Mouse (Mus musculus): ENCODE measurements around the gene Tnfrsf13b. TPM values are rescaled to one million over a fixed set of nuclear protein-coding genes. Genes with fewer than 3 reads are reported as not detected.

Gene Tnfrsf13b
- total and polyA plus RNA-seq, 2 experiments from 2014 or later, result 0.08 to 1.5 TPM

DNA sequence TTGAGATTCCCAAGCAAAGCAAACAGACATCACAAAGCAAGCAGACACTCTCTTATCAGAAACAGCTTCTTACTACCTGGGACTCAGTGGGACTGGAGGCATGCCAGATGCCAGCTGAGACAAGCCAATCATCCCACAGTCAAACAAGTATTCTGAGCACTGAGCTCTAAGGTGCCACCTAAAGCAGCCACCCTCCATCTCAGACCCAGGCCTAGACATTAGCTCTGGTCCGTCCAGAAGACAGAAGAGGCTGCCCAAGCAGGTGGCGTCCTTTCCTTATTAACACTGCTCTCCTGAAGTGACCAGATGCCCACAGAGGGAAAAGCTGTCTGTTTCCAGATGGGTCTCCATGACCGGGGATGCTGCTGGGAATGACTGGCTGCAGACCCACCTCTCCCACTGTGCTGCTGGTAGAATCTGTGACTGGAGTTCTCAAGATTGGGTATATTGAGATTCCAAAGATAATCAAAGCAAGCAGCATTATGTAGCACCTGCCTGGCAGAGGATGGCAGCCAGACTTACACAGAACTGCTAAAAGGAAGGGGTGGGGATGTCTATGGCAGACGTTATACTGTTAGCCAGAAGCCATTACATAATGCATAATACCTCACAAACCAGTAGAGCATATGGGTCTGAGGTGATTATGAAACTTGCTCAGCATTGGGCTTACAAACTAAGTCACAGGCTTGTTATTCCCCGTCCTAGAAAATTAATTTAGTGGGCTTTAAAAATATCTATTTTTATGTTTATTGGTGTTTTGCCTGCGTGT lies 23.9 kb downstream of the Tnfrsf13b start:
- DNase-seq (ENCODE audit: low spot score) (no peak), ATAC-seq (ENCODE audit: insufficient read depth, low read depth) (no peak)
- peaks cover 36% of the 10 kb centered on the region for H3K36me3 ChIP-seq (replicated peaks; ENCODE audit: control insufficient read depth, insufficient read depth, low read length)
- no peak overlapping the region for H3K4me3 ChIP-seq (ENCODE audit: low read depth, low read length)
- 68% methylated on average over 6 of the region's 6 CpGs for WGBS
- TF ChIP-seq EP300 (IDR thresholded peaks at IDR 0.05; ENCODE audit: low read depth), result no peak
- no peak for TF ChIP-seq CTCF (IDR thresholded peaks at IDR 0.05; ENCODE audit: low read depth)
- no peak overlapping the region for H3K9ac ChIP-seq (replicated peaks; ENCODE audit: low read depth, low read length)
- 0 out of 2 replicates have a peak, but pooled peaks cover 12% of the 10 kb centered on the region for H3K27me3 ChIP-seq (ENCODE audit: control insufficient read depth, insufficient read depth, low read length)
- H3K27ac ChIP-seq (ENCODE audit: low read depth), result no peak overlapping the region
- H3K4me1 ChIP-seq (ENCODE audit: control insufficient read depth, insufficient read depth), result no peaks in the 10 kb centered on the region
- no peak overlapping the region for H3K4me2 ChIP-seq (ENCODE audit: low read depth, low read length)
- H3K9me3 ChIP-seq (replicated peaks; ENCODE audit: control insufficient read depth, low read length), result no peaks in the 10 kb centered on the region

DNA sequence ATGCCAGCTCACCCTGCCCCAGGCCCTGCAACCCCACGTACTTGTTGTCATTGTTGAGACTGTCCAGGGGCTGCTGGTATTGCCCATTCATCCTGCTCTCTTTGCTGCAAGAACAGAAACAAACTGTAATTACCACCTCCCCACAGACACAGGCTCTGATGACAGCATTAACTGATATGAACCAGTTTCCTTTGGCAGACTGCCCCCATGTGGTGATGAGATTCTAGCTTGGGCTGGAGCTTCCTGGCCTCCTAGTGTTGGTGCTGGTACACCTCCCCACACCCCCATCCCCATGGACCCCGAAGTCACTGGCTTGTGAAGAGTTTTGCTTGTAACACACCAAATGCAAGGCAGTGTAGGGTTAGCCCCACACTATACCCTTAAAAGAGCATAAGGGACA lies 29.2 kb downstream of the Tnfrsf13b start:
- 45% methylated on average over 2 of the region's 2 CpGs for WGBS
- H3K9ac ChIP-seq (replicated peaks; ENCODE audit: low read depth, low read length), result no peak overlapping the region
- H3K9me3 ChIP-seq (replicated peaks; ENCODE audit: control insufficient read depth, low read length), result no peaks in the 10 kb centered on the region
- H3K4me3 ChIP-seq (ENCODE audit: low read depth, low read length), result no peak overlapping the region
- TF ChIP-seq EP300 (IDR thresholded peaks at IDR 0.05; ENCODE audit: low read depth) (no peak), CTCF (IDR thresholded peaks at IDR 0.05; ENCODE audit: low read depth) (peak; percentile 56)
- peak; percentile 49 for DNase-seq (ENCODE audit: low spot score)
- no peak overlapping the region for H3K27ac ChIP-seq (ENCODE audit: low read depth)
- H3K36me3 ChIP-seq (replicated peaks; ENCODE audit: control insufficient read depth, insufficient read depth, low read length), result peaks cover 89% of the 10 kb centered on the region
- H3K4me1 ChIP-seq (ENCODE audit: control insufficient read depth, insufficient read depth), result no peaks in the 10 kb centered on the region; the same call in 1 of the 2 replicates
- ATAC-seq (ENCODE audit: insufficient read depth, low read depth), result peak; percentile 47; the same call in 1 of the 2 replicates
- H3K4me2 ChIP-seq (ENCODE audit: low read depth, low read length), result no peak overlapping the region
- no peaks in the 10 kb centered on the region for H3K27me3 ChIP-seq (ENCODE audit: control insufficient read depth, insufficient read depth, low read length)

DNA sequence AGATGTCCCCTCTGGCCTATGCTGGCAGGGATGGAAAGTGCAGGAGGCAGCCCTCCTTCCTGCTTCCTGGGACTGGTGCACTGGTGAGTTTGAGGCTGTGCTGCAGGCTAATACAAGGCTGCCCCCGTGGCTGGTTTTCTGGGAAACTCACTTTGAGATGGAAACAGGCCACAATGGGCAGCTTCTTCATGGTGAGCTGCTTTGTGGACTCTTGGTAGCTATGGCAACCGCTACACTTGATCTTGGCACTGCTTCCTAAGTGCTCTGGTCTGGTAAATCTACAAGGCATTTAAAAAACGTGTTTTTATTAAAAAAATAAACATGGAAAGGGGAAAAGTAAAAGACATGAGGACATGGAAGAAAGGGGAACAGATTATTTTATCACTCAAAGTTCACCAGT lies 31.6 kb downstream of the Tnfrsf13b start:
- WGBS, result 73% methylated on average over 3 of the region's 3 CpGs

DNA sequence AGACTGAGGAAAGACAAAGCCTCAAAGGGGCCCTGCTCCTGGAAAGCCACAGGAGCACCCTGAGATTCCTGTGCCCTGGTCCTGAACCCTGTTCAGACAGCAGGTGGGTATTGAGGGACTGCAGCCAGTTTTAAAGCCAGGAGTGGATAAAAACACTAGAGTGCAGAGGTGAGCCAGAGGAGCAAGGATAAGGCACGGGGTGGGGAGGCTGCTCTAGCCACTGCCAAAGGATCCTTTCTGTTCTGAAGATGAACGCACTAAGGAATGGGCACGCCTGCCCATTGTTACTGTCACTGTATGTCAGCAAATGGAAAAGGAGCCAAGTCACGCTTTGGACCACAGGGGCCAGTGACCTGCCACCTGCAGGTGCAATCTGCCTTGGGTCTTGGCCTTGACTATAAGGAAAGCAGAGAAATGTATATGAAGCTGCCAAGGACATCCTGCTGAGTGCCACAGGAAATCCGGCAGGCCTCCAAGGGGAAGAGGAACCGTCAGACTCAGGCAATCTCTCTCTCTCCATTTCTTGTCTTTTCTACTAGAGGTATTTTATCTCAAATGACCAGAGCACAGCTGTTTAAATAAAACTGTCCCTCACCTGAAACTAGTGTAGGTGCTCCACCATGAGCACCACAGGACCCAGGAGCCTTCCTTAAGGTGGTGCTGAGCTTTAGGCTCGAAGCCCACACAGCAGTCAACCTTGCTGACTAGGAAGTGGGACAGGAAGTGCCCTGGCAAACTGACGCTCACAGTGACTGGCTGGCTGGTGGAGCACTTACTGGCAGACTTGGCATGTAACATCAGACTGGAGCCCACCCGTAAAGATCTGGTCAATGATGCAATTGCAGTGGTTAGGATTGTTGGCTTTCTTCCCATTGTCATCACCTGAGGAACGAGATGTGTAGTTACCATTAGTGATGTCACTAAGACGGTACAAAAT lies 33.5 kb downstream of the Tnfrsf13b start:
- TF ChIP-seq CTCF (IDR thresholded peaks at IDR 0.05; ENCODE audit: low read depth), result no peak
- no peak for TF ChIP-seq EP300 (IDR thresholded peaks at IDR 0.05; ENCODE audit: low read depth)
- H3K27me3 ChIP-seq (ENCODE audit: control insufficient read depth, insufficient read depth, low read length), result no peaks in the 10 kb centered on the region
- no peak overlapping the region for H3K27ac ChIP-seq (ENCODE audit: low read depth)
- H3K4me2 ChIP-seq (ENCODE audit: low read depth, low read length), result no peak overlapping the region
- H3K4me1 ChIP-seq (ENCODE audit: control insufficient read depth, insufficient read depth), result no peaks in the 10 kb centered on the region; the same call in 1 of the 2 replicates
- 66% methylated on average over 11 of the region's 11 CpGs for WGBS
- H3K9me3 ChIP-seq (replicated peaks; ENCODE audit: control insufficient read depth, low read length), result no peaks in the 10 kb centered on the region
- H3K36me3 ChIP-seq (replicated peaks; ENCODE audit: control insufficient read depth, insufficient read depth, low read length), result peaks cover 100% of the 10 kb centered on the region
- no peak overlapping the region for H3K9ac ChIP-seq (replicated peaks; ENCODE audit: low read depth, low read length)
- H3K4me3 ChIP-seq (ENCODE audit: low read depth, low read length), result no peak overlapping the region
- DNase-seq (ENCODE audit: low spot score) (no peak), ATAC-seq (ENCODE audit: insufficient read depth, low read depth) (no peak)

More for the DNA sequence above, 31.6 kb downstream of the Tnfrsf13b start:
- ATAC-seq (ENCODE audit: insufficient read depth, low read depth), result no peak
- H3K27me3 ChIP-seq (ENCODE audit: control insufficient read depth, insufficient read depth, low read length), result no peaks in the 10 kb centered on the region
- no peak for TF ChIP-seq EP300 (IDR thresholded peaks at IDR 0.05; ENCODE audit: low read depth)
- no peak for TF ChIP-seq CTCF (IDR thresholded peaks at IDR 0.05; ENCODE audit: low read depth)
- no peak overlapping the region for H3K4me2 ChIP-seq (ENCODE audit: low read depth, low read length)
- no peak overlapping the region for H3K4me3 ChIP-seq (ENCODE audit: low read depth, low read length)
- H3K4me1 ChIP-seq (ENCODE audit: control insufficient read depth, insufficient read depth), result no peaks in the 10 kb centered on the region; the same call in 1 of the 2 replicates
- H3K9me3 ChIP-seq (replicated peaks; ENCODE audit: control insufficient read depth, low read length), result no peaks in the 10 kb centered on the region
- H3K27ac ChIP-seq (ENCODE audit: low read depth), result no peak overlapping the region
- no peak for DNase-seq (ENCODE audit: low spot score)
- no peak overlapping the region for H3K9ac ChIP-seq (replicated peaks; ENCODE audit: low read depth, low read length)
- peaks cover 100% of the 10 kb centered on the region for H3K36me3 ChIP-seq (replicated peaks; ENCODE audit: control insufficient read depth, insufficient read depth, low read length)

DNA sequence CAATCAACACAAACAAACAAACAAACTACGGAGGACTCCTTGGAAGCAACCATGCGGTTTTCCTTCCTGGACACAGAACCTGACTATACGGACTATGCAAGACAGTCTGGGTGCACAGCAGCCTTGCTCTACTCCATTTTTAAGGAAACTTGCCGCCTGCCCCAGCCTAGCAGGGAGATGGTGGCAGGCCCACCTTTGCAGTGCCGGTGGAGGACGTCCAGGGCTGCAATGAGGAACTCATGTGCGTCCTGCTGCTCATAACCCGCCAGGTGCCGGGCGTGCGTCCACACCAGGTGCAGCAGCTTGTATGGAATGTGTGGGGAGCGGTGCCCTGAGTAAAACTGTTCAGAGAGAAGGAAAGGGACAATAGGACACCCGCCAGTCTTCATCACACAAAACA lies 34.6 kb downstream of the Tnfrsf13b start:
- TF ChIP-seq CTCF (IDR thresholded peaks at IDR 0.05; ENCODE audit: low read depth), result no peak
- no peak for TF ChIP-seq EP300 (IDR thresholded peaks at IDR 0.05; ENCODE audit: low read depth)
- H3K27me3 ChIP-seq (ENCODE audit: control insufficient read depth, insufficient read depth, low read length), result no peaks in the 10 kb centered on the region
- ATAC-seq (ENCODE audit: insufficient read depth, low read depth) (no peak), DNase-seq (ENCODE audit: low spot score) (no peak)
- H3K27ac ChIP-seq (ENCODE audit: low read depth), result no peak overlapping the region
- no peak overlapping the region for H3K4me3 ChIP-seq (ENCODE audit: low read depth, low read length)
- H3K36me3 ChIP-seq (replicated peaks; ENCODE audit: control insufficient read depth, insufficient read depth, low read length), result peaks cover 100% of the 10 kb centered on the region
- H3K4me2 ChIP-seq (ENCODE audit: low read depth, low read length), result no peak overlapping the region
- no peak overlapping the region for H3K9ac ChIP-seq (replicated peaks; ENCODE audit: low read depth, low read length)
- no peaks in the 10 kb centered on the region for H3K9me3 ChIP-seq (replicated peaks; ENCODE audit: control insufficient read depth, low read length)
- 93% methylated on average over 13 of the region's 13 CpGs for WGBS
- no peaks in the 10 kb centered on the region for H3K4me1 ChIP-seq (ENCODE audit: control insufficient read depth, insufficient read depth)
